Mouse (Mus musculus): ENCODE data around the gene Gm17402. TPM values are rescaled to one million over a fixed set of nuclear protein-coding genes. Genes with fewer than 3 reads are reported as not detected.

Gm17402 gene
- polyA plus RNA-seq (2015; fragmentation: Nextera tagmentation; extraction: Ambion mirVana), result not detected in 2 replicates

DNA sequence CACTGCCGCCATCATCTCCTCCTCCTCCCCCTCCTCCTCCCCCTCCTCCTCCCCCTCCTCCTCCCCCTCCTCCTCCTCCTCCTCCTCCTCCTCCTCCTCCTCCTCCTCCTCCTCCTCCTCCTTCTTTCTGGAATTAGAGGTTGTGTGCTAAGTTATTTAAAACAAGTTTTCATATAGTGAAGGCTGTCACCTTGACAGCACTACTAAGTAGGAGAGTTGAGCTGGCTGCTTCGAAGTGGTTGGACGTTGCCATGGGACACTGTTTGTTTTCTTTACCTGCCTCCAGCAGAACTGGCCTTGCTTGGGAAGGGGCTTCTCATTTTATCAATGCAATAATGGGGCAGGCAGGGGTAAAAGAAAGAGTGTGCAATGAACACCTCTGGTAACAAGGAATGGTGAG lies at the start of gene Gm17402:
Gm17402 (minus strand) TSS at position 101 of the 400 bp plus-strand sequence.
- H3K4me1 ChIP-seq (ENCODE audit: control insufficient read depth, insufficient read depth, low read length), result no peaks in the 10 kb centered on the region
- no peak for ATAC-seq (ENCODE audit: insufficient read depth, low FRiP score)
- H3K27ac ChIP-seq (ENCODE audit: low read length), result no peak within 1 kb of the TSS
- H3K9me3 ChIP-seq (replicated peaks; ENCODE audit: control insufficient read depth, low read length), result no peaks in the 10 kb centered on the region
- H3K9ac ChIP-seq (ENCODE audit: low read length), result peak within 1 kb of the TSS; percentile 71
- peaks cover 5% of the 10 kb centered on the region; the same call in 1 of the 2 replicates for H3K27me3 ChIP-seq (ENCODE audit: control insufficient read depth, insufficient read depth, low read length)
- H3K36me3 ChIP-seq (ENCODE audit: control insufficient read depth, insufficient read depth, low read length), result no peaks in the 10 kb centered on the region
- 40% methylated on average over 3 of the region's 3 CpGs for WGBS
- H3K4me3 ChIP-seq (replicated peaks; ENCODE audit: low read length), result peak within 1 kb of the TSS; percentile 57
- H3K4me2 ChIP-seq (ENCODE audit: low read depth, low read length), result peak within 1 kb of the TSS; percentile 96

DNA sequence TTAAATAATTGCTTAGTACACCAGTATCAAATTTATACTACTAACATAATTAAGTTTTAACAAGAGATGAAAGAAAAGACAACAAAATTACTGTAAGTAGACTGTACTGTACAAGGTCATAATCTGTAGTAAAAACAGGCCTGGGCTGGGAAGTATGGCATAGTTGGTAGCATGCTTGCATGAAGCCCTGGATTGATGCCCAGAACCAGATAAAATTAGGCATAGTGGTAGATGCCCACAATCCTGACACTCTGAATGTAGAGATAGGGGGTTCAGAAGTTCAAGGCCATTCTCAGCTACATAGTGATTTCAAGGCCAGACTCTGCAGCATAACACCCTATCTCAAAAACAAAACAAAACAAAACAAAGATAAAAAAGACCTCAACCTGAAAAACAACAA lies 3.3 kb upstream of the Gm17402 start:
- no peak overlapping the region for H3K4me2 ChIP-seq (ENCODE audit: low read depth, low read length)
- H3K9ac ChIP-seq (ENCODE audit: low read length), result no peak overlapping the region
- no peak overlapping the region for H3K4me3 ChIP-seq (replicated peaks; ENCODE audit: low read length)
- no peak overlapping the region for H3K27ac ChIP-seq (ENCODE audit: low read length)
- H3K9me3 ChIP-seq (replicated peaks; ENCODE audit: control insufficient read depth, low read length), result no peaks in the 10 kb centered on the region
- no peaks in the 10 kb centered on the region for H3K36me3 ChIP-seq (ENCODE audit: control insufficient read depth, insufficient read depth, low read length)
- no peaks in the 10 kb centered on the region for H3K4me1 ChIP-seq (ENCODE audit: control insufficient read depth, insufficient read depth, low read length)
- no peaks in the 10 kb centered on the region for H3K27me3 ChIP-seq (ENCODE audit: control insufficient read depth, insufficient read depth, low read length)
- ATAC-seq (ENCODE audit: insufficient read depth, low FRiP score), result no peak

DNA sequence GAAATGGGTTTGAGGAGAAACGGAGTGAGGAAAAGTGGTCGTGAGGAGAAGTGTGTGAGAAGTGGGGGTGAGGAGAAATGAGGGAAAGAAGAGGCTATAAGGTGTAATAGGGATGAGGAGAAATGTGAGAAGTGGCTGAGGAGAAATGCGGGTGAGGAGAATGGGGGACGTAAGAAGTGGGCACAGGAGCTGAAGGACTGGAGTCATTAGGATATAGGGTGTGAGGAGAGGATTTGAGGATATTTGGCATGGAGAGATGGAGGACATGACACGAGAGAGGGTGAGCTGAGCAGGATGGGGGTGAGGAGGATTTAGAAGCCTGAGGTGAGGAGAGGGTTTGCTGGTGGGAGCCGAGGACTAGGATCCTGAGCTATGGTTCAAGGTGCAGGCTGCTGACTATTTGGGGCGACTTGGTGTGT lies 594 bp downstream of the Gm17402 start:
- Histone ChIP-seq H3K9me3 (replicated peaks; ENCODE audit: control insufficient read depth, low read length) (no peaks in the 10 kb centered on the region), H3K27ac (ENCODE audit: low read length) (no peak overlapping the region), H3K9ac (ENCODE audit: low read length) (peak overlapping the region; percentile 71), H3K27me3 (ENCODE audit: control insufficient read depth, insufficient read depth, low read length) (peaks cover 5% of the 10 kb centered on the region; the same call in 1 of the 2 replicates), H3K4me3 (replicated peaks; ENCODE audit: low read length) (peak overlapping the region; percentile 57), H3K4me1 (ENCODE audit: control insufficient read depth, insufficient read depth, low read length) (no peaks in the 10 kb centered on the region), H3K36me3 (ENCODE audit: control insufficient read depth, insufficient read depth, low read length) (no peaks in the 10 kb centered on the region), H3K4me2 (ENCODE audit: low read depth, low read length) (peak overlapping the region; percentile 96)
- ATAC-seq (ENCODE audit: insufficient read depth, low FRiP score), result 0 out of 2 replicates have a peak, but pooled peaks have one; percentile 3
- 38% methylated on average over 7 of the region's 7 CpGs for WGBS

DNA sequence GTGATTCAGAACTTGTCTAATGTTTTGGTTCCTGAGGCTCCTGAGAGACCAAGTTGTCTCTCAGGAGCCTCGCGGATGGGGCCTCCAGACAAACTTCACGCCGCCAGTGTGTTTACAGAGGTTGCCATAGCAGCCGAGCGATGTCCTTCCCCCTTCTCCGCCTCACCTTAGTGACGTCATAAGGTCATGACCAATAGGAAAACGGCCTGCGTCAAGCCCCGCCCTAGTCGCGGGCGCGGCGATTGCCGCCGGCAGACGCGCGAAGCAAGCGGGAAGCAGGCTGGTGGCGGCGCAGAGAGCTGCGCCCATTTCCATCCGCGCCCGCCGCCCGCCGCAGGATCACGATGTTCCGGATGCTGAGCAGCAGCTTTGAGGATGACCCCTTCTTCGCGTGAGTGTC lies 1.1 kb downstream of the Gm17402 start, which contains the start of gene Mlf1:
Mlf1 (plus strand) TSS at position 226 of the 400 bp plus-strand sequence.
- H3K4me2 ChIP-seq (ENCODE audit: low read depth, low read length), result peak within 1 kb of the TSS; percentile 96
- H3K9me3 ChIP-seq (replicated peaks; ENCODE audit: control insufficient read depth, low read length), result no peaks in the 10 kb centered on the region
- no peaks in the 10 kb centered on the region for H3K4me1 ChIP-seq (ENCODE audit: control insufficient read depth, insufficient read depth, low read length)
- peak; percentile 98 for ATAC-seq (ENCODE audit: insufficient read depth, low FRiP score)
- H3K4me3 ChIP-seq (replicated peaks; ENCODE audit: low read length), result peak within 1 kb of the TSS; percentile 57
- peak within 1 kb of the TSS; percentile 71 for H3K9ac ChIP-seq (ENCODE audit: low read length)
- no peak within 1 kb of the TSS for H3K27ac ChIP-seq (ENCODE audit: low read length)
- H3K27me3 ChIP-seq (ENCODE audit: control insufficient read depth, insufficient read depth, low read length), result peaks cover 5% of the 10 kb centered on the region; the same call in 1 of the 2 replicates
- WGBS, result under 1% methylated on average over 35 of the region's 35 CpGs
- no peaks in the 10 kb centered on the region for H3K36me3 ChIP-seq (ENCODE audit: control insufficient read depth, insufficient read depth, low read length)

DNA sequence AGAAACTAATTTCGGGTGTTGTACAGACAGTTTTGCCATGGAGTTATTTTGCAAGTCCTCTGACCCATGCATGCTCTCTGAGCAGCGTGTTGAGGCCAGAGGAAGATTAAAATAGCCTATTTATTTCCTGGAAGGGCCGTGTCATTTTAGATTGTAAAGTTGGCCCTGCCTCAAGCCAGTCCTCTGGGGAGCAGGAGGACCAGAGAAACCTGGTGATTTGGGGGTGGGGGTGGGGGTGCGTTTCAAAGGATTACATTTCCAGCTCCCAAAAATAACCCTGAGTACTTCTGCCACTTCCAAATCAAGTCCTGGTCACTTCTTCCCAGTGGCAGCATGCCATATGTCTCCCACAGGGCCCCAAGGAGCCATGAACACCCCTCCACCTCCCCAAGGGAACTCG lies 2.2 kb downstream of the Gm17402 start:
- no peak overlapping the region for H3K27ac ChIP-seq (ENCODE audit: low read length)
- peaks cover 5% of the 10 kb centered on the region; the same call in 1 of the 2 replicates for H3K27me3 ChIP-seq (ENCODE audit: control insufficient read depth, insufficient read depth, low read length)
- no peaks in the 10 kb centered on the region for H3K4me1 ChIP-seq (ENCODE audit: control insufficient read depth, insufficient read depth, low read length)
- no peak overlapping the region for H3K9ac ChIP-seq (ENCODE audit: low read length)
- no peak for ATAC-seq (ENCODE audit: insufficient read depth, low FRiP score)
- no peak overlapping the region for H3K4me3 ChIP-seq (replicated peaks; ENCODE audit: low read length)
- no peak overlapping the region for H3K4me2 ChIP-seq (ENCODE audit: low read depth, low read length)
- WGBS, result 45% methylated on average over 5 of the region's 5 CpGs
- H3K36me3 ChIP-seq (ENCODE audit: control insufficient read depth, insufficient read depth, low read length), result no peaks in the 10 kb centered on the region
- no peaks in the 10 kb centered on the region for H3K9me3 ChIP-seq (replicated peaks; ENCODE audit: control insufficient read depth, low read length)

DNA sequence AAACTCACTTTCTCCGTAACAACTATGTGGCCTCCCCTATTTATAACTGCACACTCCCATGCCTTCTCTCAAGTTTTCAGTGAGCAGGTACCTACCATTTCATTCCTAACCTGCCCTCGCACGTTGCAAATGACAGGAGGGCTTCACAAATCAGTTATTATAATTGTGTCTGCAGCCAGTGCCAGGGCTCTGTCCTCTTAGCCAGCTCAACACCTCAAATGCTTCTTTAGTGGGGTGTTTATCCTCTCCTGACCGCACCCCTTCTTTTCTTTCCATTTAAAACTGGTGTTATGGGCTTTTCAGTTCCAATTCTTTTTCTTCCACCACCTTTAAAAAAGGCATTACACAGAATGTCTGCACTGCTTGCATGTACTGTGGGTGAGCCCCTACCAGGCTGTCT lies 2.8 kb downstream of the Gm17402 start:
- no peak overlapping the region for H3K4me3 ChIP-seq (replicated peaks; ENCODE audit: low read length)
- H3K27ac ChIP-seq (ENCODE audit: low read length), result no peak overlapping the region
- H3K9me3 ChIP-seq (replicated peaks; ENCODE audit: control insufficient read depth, low read length), result no peaks in the 10 kb centered on the region
- no peaks in the 10 kb centered on the region for H3K4me1 ChIP-seq (ENCODE audit: control insufficient read depth, insufficient read depth, low read length)
- peaks cover 5% of the 10 kb centered on the region; the same call in 1 of the 2 replicates for H3K27me3 ChIP-seq (ENCODE audit: control insufficient read depth, insufficient read depth, low read length)
- no peak overlapping the region for H3K4me2 ChIP-seq (ENCODE audit: low read depth, low read length)
- H3K9ac ChIP-seq (ENCODE audit: low read length), result no peak overlapping the region
- no peaks in the 10 kb centered on the region for H3K36me3 ChIP-seq (ENCODE audit: control insufficient read depth, insufficient read depth, low read length)
- ATAC-seq (ENCODE audit: insufficient read depth, low FRiP score), result no peak
- 68% methylated on average over 4 of the region's 4 CpGs for WGBS

DNA sequence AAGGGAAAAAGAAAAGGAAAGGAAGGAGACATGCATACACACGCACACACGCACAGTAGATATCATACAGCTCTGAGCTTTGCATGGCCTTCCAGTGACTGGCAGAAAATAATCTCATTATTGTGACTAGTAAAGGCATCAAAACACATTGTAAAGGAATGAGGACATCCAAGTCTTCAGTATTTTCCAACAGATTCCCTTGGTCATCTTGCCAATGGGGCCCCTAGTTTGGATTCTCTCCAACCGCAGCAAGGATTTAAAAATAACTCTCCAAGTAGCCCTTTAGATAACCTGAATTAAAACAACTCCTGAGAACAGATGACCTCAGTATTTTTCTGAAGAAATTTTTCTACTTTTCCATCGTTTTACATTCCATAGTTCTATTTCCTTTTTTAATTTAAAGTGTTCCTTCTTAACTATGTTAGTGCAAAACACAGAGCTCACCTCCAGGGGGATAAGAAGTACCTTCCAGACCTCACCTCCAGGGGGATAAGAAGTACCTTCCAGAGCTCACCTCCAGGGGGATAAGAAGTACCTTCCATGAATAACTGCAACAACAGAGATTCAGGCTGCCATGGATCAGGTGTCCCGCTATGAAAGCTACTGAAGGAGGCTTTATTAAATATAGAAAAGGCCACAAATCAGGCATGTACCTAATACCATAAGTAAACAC lies 5.4 kb downstream of the Gm17402 start:
- Histone ChIP-seq H3K4me1 (ENCODE audit: control insufficient read depth, insufficient read depth, low read length) (no peaks in the 10 kb centered on the region), H3K36me3 (ENCODE audit: control insufficient read depth, insufficient read depth, low read length) (no peaks in the 10 kb centered on the region), H3K27ac (ENCODE audit: low read length) (no peak overlapping the region), H3K4me2 (ENCODE audit: low read depth, low read length) (no peak overlapping the region), H3K27me3 (ENCODE audit: control insufficient read depth, insufficient read depth, low read length) (peaks cover 5% of the 10 kb centered on the region; the same call in 1 of the 2 replicates), H3K9me3 (replicated peaks; ENCODE audit: control insufficient read depth, low read length) (no peaks in the 10 kb centered on the region), H3K4me3 (replicated peaks; ENCODE audit: low read length) (no peak overlapping the region), H3K9ac (ENCODE audit: low read length) (no peak overlapping the region)
- 77% methylated on average over 5 of the region's 5 CpGs for WGBS
- ATAC-seq (ENCODE audit: insufficient read depth, low FRiP score), result no peak

DNA sequence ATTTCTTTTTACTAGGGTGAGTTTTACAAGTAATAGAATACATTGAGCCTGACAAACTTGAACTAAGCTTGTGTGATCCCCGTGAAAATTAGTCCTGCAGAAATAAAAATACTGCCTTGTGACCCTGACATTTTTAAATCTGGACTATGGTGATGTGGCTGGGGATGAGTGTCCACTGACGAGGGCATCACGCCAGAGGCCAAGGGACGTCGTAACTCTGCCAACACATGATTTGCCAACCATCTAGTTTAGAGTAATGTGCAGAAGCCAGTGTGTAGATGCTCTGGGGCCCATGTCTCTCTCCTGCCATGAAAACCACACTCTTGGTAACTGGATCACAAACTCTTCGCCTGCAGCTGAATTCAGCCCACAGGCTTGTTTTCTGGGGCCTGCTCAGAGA lies 7.5 kb downstream of the Gm17402 start:
- H3K4me3 ChIP-seq (replicated peaks; ENCODE audit: low read length), result no peak overlapping the region
- H3K4me2 ChIP-seq (ENCODE audit: low read depth, low read length), result no peak overlapping the region
- H3K9ac ChIP-seq (ENCODE audit: low read length), result no peak overlapping the region
- no peaks in the 10 kb centered on the region for H3K36me3 ChIP-seq (ENCODE audit: control insufficient read depth, insufficient read depth, low read length)
- no peak for ATAC-seq (ENCODE audit: insufficient read depth, low FRiP score)
- H3K27ac ChIP-seq (ENCODE audit: low read length), result no peak overlapping the region
- WGBS, result 87% methylated on average over 6 of the region's 6 CpGs
- no peaks in the 10 kb centered on the region for H3K4me1 ChIP-seq (ENCODE audit: control insufficient read depth, insufficient read depth, low read length)
- no peaks in the 10 kb centered on the region for H3K9me3 ChIP-seq (replicated peaks; ENCODE audit: control insufficient read depth, low read length)
- H3K27me3 ChIP-seq (ENCODE audit: control insufficient read depth, insufficient read depth, low read length), result peaks cover 3% of the 10 kb centered on the region; the same call in 1 of the 2 replicates

DNA sequence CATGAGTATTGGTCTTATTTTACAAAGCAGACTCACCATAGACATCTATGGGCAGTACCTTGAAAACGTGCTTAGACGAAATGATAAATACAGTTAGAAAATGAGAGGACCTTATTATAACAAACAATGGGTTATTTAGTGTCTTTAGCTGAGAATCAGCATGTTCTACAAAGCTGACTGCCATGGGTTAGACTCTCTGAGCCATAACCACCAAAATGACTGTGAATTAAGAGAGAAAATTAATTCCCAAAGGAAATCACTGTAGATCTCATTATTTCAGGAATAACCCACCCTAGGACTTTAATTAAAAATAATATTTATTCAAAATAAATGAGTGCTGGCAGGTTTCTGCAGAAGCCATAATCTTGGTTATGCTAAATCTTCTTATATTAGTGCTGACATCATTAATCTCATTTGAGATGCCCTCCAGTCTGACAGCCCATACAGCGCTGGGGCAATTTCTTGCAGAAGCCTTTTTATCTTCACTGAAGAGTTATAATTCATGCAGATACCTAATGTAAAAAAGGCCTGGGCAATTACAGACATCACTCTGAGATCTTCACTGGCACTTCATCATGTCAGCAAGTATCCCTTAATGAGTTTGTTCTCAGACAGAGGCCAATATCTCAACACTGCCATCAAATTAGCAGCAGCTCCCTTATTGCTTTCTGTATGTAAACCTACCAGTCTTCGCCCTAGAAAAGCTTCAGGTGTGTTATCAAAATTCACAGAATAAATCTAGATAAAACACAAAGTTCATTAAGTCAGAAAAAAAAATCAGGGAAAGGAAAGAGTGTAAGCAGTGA lies 8.7 kb downstream of the Gm17402 start:
- no peak overlapping the region for H3K4me3 ChIP-seq (replicated peaks; ENCODE audit: low read length)
- H3K27ac ChIP-seq (ENCODE audit: low read length), result no peak overlapping the region
- H3K9me3 ChIP-seq (replicated peaks; ENCODE audit: control insufficient read depth, low read length), result no peaks in the 10 kb centered on the region
- no peaks in the 10 kb centered on the region for H3K4me1 ChIP-seq (ENCODE audit: control insufficient read depth, insufficient read depth, low read length)
- WGBS, result 74% methylated on average over 4 of the region's 4 CpGs
- no peaks in the 10 kb centered on the region for H3K27me3 ChIP-seq (ENCODE audit: control insufficient read depth, insufficient read depth, low read length)
- no peaks in the 10 kb centered on the region for H3K36me3 ChIP-seq (ENCODE audit: control insufficient read depth, insufficient read depth, low read length)
- no peak overlapping the region for H3K9ac ChIP-seq (ENCODE audit: low read length)
- ATAC-seq (ENCODE audit: insufficient read depth, low FRiP score), result no peak
- no peak overlapping the region for H3K4me2 ChIP-seq (ENCODE audit: low read depth, low read length)
